Mouse (Mus musculus) E14TG2a.4 (cell line): Measurements from ENCODE around the gene Mtx1.

ENCODE experiments used
- CTCF ChIP-seq: conservative IDR thresholded peaks from 2 replicates; pipeline ENCODE4 v1.5.1; 2014; ENCODE audit warnings: low read length
- NANOG ChIP-seq: IDR thresholded peaks from 2 replicates; pipeline ENCODE4 v1.6.1; 2014; ENCODE audit warnings: borderline replicate concordance, low read length, mixed read lengths

DNA sequence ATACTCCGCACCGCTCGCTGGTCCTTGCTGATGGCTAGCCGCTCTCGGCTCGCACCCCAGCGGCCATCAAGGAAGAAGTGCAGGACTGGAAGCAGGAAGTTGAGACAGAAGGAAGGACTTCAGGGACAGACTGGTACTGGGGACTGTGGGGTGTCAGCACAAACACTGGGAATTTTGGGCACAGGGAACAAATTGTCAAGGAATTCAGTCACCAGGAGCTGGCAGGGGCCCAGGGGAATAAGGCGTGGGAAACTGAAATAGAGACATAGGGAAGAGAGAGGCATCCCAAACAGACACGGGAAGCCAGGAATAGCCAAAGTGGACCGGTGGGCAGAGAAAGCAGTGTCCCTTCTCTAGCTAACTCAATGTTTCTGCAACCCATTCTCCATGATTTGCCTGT lies 9.6 kb upstream of the Mtx1 start:
- TF ChIP-seq CTCF (no peak), NANOG (no peak)
